Mouse (Mus musculus) heart, postnatal 0 days (tissue): ENCODE results near the gene Dnah8. TPM values are rescaled to one million over a fixed set of nuclear protein-coding genes. Genes with fewer than 3 reads are reported as not detected.
A peak's percentile ranks its signal among the peaks of the same experiment; 100 is the strongest.

Source experiments
- ATAC-seq: fragments of 200-750 bp; cut with Nextera tagmentation; 2 replicates; pipeline ENCODE4 v1.8.0; 2017; ENCODE audit warnings: low read depth, moderate number of reproducible peaks, moderate library complexity; ENCODE audit not compliant: insufficient read depth
- DNase-seq: peaks from one replicate; pipeline ENCODE4 v3.0.0-alpha.2; 2016; ENCODE audit warnings: low spot score
- H3K27ac ChIP-seq: fragments of 300-500 bp; sonication (generic); 2 replicates; pipeline ENCODE4 v1.5.1; 2014; ENCODE audit warnings: low read depth, mild to moderate bottlenecking
- H3K27me3 ChIP-seq: fragments of 300-500 bp; sonication (generic); 2 replicates; pipeline ENCODE4 v1.6.1; 2014; ENCODE audit warnings: low read length, mixed read lengths; ENCODE audit not compliant: control insufficient read depth, insufficient read depth
- H3K36me3 ChIP-seq: fragments of 300-500 bp; sonication (generic); replicated peaks from 2 replicates; pipeline ENCODE4 v1.6.1; 2014; ENCODE audit warnings: low read length, mixed read lengths; ENCODE audit not compliant: control insufficient read depth, insufficient read depth
- H3K4me1 ChIP-seq: fragments of 300-500 bp; sonication (generic); 2 replicates; pipeline ENCODE4 v1.6.1; 2014; ENCODE audit warnings: antibody characterized with exemption; ENCODE audit not compliant: control insufficient read depth, insufficient read depth
- H3K4me2 ChIP-seq: fragments of 300-500 bp; sonication (generic); 2 replicates; pipeline ENCODE4 v1.6.1; 2014; ENCODE audit warnings: low read depth, mild to moderate bottlenecking, low read length, moderate library complexity
- H3K4me3 ChIP-seq: fragments of 300-500 bp; sonication (generic); 2 replicates; pipeline ENCODE4 v1.5.1; 2014; ENCODE audit warnings: low read depth, low read length
- H3K9ac ChIP-seq: fragments of 300-500 bp; sonication (generic); replicated peaks from 2 replicates; pipeline ENCODE4 v1.6.1; 2014; ENCODE audit warnings: low read depth, low read length, mixed read lengths
- H3K9me3 ChIP-seq: fragments of 300-500 bp; sonication (generic); replicated peaks from 2 replicates; pipeline ENCODE4 v1.6.1; 2016; ENCODE audit warnings: low read length; ENCODE audit not compliant: control insufficient read depth
- CTCF ChIP-seq: IDR thresholded peaks from 2 replicates; pipeline ENCODE4 v1.5.1; 2016; ENCODE audit warnings: antibody characterized with exemption, control low read depth, low read depth
- EP300 ChIP-seq: IDR thresholded peaks from 2 replicates; pipeline ENCODE4 v1.6.1; 2016; ENCODE audit warnings: antibody characterized with exemption, low read depth
- WGBS: fragments of 180-500 bp; shearing (Covaris S2); extraction: QIAGEN DNeasy Blood & Tissue Kit; methylation state at CpG from one replicate; pipeline ENCODE4 v1.1.7; 2014; 5-methylcytosine and 5-hydroxymethylcytosine counted together
- polyA plus RNA-seq: library from polyadenylated mRNA; unstranded; fragments of >200 nt; fragmentation: Nextera tagmentation; extraction: Ambion mirVana; gene quantifications from 2 replicates; pipeline ENCODE4 v1.2.1, GENCODE M21; 2015
- total RNA-seq: library from RNA; depleted of rRNA; stranded (reverse); fragments of >200 nt; gene quantifications from 2 replicates; pipeline ENCODE4 v1.2.3, GENCODE M21; 2014; ENCODE audit warnings: low replicate concordance

Gene Dnah8
- total and polyA plus RNA-seq, 2 experiments from 2014 or later = 0.59 to 1.5 TPM

- WGBS = 84% methylated on average over 5 of the region's 5 CpGs
- no peak for TF ChIP-seq EP300
- no peak for TF ChIP-seq CTCF
Measured at GRCm38 (mm10) chr17:30719031-30719430, 94.9 kb downstream of the Dnah8 start.

GRCm38 (mm10) chr17:30727788-30728187, 103.6 kb downstream of the Dnah8 start:
- no peak for TF ChIP-seq EP300
- TF ChIP-seq CTCF = peak; percentile 15; the same call in 1 of the 2 replicates
- no peak overlapping the region for H3K4me2 ChIP-seq
- WGBS = 58% methylated on average over 4 of the region's 4 CpGs
- H3K4me1 ChIP-seq = no peaks in the 10 kb centered on the region
- ATAC-seq (no peak), DNase-seq (no peak)
- no peak overlapping the region for H3K4me3 ChIP-seq
- no peaks in the 10 kb centered on the region for H3K27me3 ChIP-seq
- no peaks in the 10 kb centered on the region for H3K36me3 ChIP-seq
- H3K9ac ChIP-seq = no peak overlapping the region
- no peak overlapping the region for H3K27ac ChIP-seq
- no peaks in the 10 kb centered on the region for H3K9me3 ChIP-seq

More at GRCm38 (mm10) chr17:30719031-30719430, 94.9 kb downstream of the Dnah8 start:
- H3K4me2 ChIP-seq = no peak overlapping the region
- no peak overlapping the region for H3K4me3 ChIP-seq
- no peaks in the 10 kb centered on the region for H3K27me3 ChIP-seq
- no peak overlapping the region for H3K27ac ChIP-seq
- DNase-seq (no peak), ATAC-seq (no peak)
- H3K36me3 ChIP-seq = no peaks in the 10 kb centered on the region
- no peaks in the 10 kb centered on the region for H3K4me1 ChIP-seq
- no peaks in the 10 kb centered on the region for H3K9me3 ChIP-seq
- no peak overlapping the region for H3K9ac ChIP-seq

- Histone ChIP-seq H3K27me3 (no peaks in the 10 kb centered on the region), H3K27ac (no peak overlapping the region), H3K4me1 (no peaks in the 10 kb centered on the region), H3K9me3 (0 out of 2 replicates have a peak, but pooled peaks cover 5% of the 10 kb centered on the region), H3K4me2 (no peak overlapping the region), H3K9ac (no peak overlapping the region), H3K36me3 (no peaks in the 10 kb centered on the region), H3K4me3 (no peak overlapping the region)
- ATAC-seq (no peak), DNase-seq (no peak)
- WGBS = 65% methylated on average over 3 of the region's 3 CpGs
- TF ChIP-seq EP300 = no peak
- TF ChIP-seq CTCF = no peak
Measured at GRCm38 (mm10) chr17:30732736-30733135, 108.6 kb downstream of the Dnah8 start.

- 80% methylated on average over 8 of the region's 8 CpGs for WGBS
- H3K36me3 ChIP-seq = no peaks in the 10 kb centered on the region
Measured at GRCm38 (mm10) chr17:30734770-30735169, 110.6 kb downstream of the Dnah8 start.

GRCm38 (mm10) chr17:30735454-30735853, 111.3 kb downstream of the Dnah8 start:
- Histone ChIP-seq H3K9me3 (0 out of 2 replicates have a peak, but pooled peaks cover 5% of the 10 kb centered on the region), H3K9ac (no peak overlapping the region), H3K27me3 (no peaks in the 10 kb centered on the region), H3K4me2 (no peak overlapping the region), H3K4me1 (no peaks in the 10 kb centered on the region), H3K4me3 (no peak overlapping the region), H3K36me3 (no peaks in the 10 kb centered on the region), H3K27ac (no peak overlapping the region)
- TF ChIP-seq EP300 (no peak), CTCF (no peak)
- no peak for DNase-seq
- ATAC-seq = no peak
- 86% methylated on average over 2 of the region's 2 CpGs for WGBS

More at GRCm38 (mm10) chr17:30734770-30735169, 110.6 kb downstream of the Dnah8 start:
- no peak overlapping the region for H3K9ac ChIP-seq
- H3K9me3 ChIP-seq = 0 out of 2 replicates have a peak, but pooled peaks cover 5% of the 10 kb centered on the region
- TF ChIP-seq EP300 (no peak), CTCF (no peak)
- ATAC-seq (no peak), DNase-seq (no peak)
- H3K4me3 ChIP-seq = no peak overlapping the region
- no peak overlapping the region for H3K27ac ChIP-seq
- H3K27me3 ChIP-seq = no peaks in the 10 kb centered on the region
- no peaks in the 10 kb centered on the region for H3K4me1 ChIP-seq
- no peak overlapping the region for H3K4me2 ChIP-seq

- H3K36me3 ChIP-seq = no peaks in the 10 kb centered on the region
- TF ChIP-seq CTCF (peak; percentile 36), EP300 (no peak)
- no peak overlapping the region for H3K4me2 ChIP-seq
- DNase-seq (no peak), ATAC-seq (no peak)
- no peak overlapping the region for H3K27ac ChIP-seq
- H3K4me3 ChIP-seq = no peak overlapping the region
- H3K9me3 ChIP-seq = 0 out of 2 replicates have a peak, but pooled peaks cover 5% of the 10 kb centered on the region
- no peaks in the 10 kb centered on the region for H3K4me1 ChIP-seq
- no peaks in the 10 kb centered on the region for H3K27me3 ChIP-seq
- no peak overlapping the region for H3K9ac ChIP-seq
- 37% methylated on average over 6 of the region's 6 CpGs for WGBS
Measured at GRCm38 (mm10) chr17:30737797-30738196, 113.6 kb downstream of the Dnah8 start.
